Mouse (Mus musculus): ENCODE data around the gene Gm3373.
"Not testable (repeated sequence)": the region's sequence is repeated elsewhere in the genome, so short reads cannot be mapped to it uniquely, and the experiment has no call there.

Gm3373 gene

DNA sequence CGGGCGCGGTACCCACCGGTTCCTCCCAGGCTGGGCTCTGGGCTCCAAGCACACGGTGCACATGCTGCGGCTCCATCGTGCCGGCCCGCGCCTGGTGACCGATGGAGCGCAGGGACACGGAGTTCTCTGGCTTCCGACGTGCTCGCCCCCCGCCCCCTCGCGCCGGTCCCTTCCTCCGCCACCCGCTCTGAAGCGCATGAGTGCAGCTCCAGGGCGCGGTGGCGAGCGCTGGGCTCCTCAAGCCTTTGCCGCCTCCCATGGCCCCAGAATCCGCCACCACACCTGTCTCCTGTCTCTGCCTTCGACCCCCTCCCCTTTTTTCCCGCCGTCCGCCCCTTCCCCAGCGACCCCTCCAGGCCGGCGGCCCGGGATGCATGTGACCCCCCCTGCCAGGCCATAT lies at the start of gene Gm3373:
Gm3373 (minus strand) TSS at position 101 of the 400 bp plus-strand sequence.
- not testable (repeated sequence) for DNase-seq

DNA sequence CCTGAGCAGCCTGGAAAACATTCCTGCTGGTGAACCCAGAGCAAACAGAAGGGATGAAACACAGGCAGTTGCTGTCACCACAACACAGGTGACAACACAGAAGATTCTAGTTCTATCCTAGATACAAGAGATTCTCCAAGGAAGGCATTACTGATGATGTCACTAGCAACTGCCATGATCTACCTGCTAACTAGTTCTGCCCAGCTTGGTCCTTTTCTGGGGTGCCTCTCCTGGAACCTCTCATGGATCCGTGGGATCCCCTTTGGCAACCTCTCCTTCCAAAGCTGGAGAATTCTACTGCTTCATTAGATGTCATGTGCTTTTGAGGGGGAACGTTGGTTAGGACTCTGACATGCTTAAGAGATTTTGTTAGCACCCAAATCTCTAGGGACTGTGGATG lies 54.0 kb downstream of the Gm3373 start, which contains the start of gene Gm9603:
Gm9603 (minus strand) TSS at position 101 of the 400 bp plus-strand sequence.
- DNase-seq, result not testable (repeated sequence)
